23 mouse cellular contexts compared by ENCODE assay signal in genomic region chr10:43487441-43488010, GRCm38 (mm10). TPM values are rescaled to one million over a fixed set of nuclear protein-coding genes. Genes with fewer than 3 reads are reported as not detected.
DNase-seq lines count a peak whose midpoint lies in the region; ATAC-seq and TF ChIP-seq lines count a peak whose summit lies in the region.
"Had no signal": no experiment of that assay in that cellular context is flagged by ENCODE, and none has a peak within 500 bp of the region (broad histone marks: within the 10 kb centered on the region; RNA-seq: fewer than 3 reads in every experiment).

No protein-coding gene starts in this region.

- peak overlapping the region; percentile 18; the same call in 1 of the 2 replicates for H3K27ac ChIP-seq in heart, embryonic 10.5 days
- no peak overlapping the region for H3K27ac ChIP-seq in heart, embryonic 11.5 days (ENCODE audit: low read depth, low read length)
- peak overlapping the region; percentile 55; the same call in 1 of the 2 replicates for H3K27ac ChIP-seq in kidney, adult 2 months (ENCODE audit: insufficient read depth, low read depth, low read length)
- H3K27ac ChIP-seq in liver, embryonic 13.5 days, result no peak overlapping the region
- no peak overlapping the region for H3K27ac ChIP-seq in liver, embryonic 11.5 days (ENCODE audit: low read depth, low read length)
- H3K27ac ChIP-seq in liver, postnatal 0 days (ENCODE audit: low read depth), result peak overlapping the region; percentile 59
- H3K27ac ChIP-seq: left cerebral cortex, adult 2 months; midbrain, embryonic 15.5 days; stomach, postnatal 0 days had no signal

- no peaks in the 10 kb centered on the region for H3K27me3 ChIP-seq in heart, embryonic 10.5 days (ENCODE audit: insufficient read depth, poor library complexity, severe bottlenecking)
- H3K27me3 ChIP-seq in heart, embryonic 11.5 days (ENCODE audit: control insufficient read depth, insufficient read depth, low read length), result no peaks in the 10 kb centered on the region
- no peaks in the 10 kb centered on the region for H3K27me3 ChIP-seq in kidney, adult 2 months (replicated peaks; ENCODE audit: control insufficient read depth, insufficient read depth, low read length)
- no peaks in the 10 kb centered on the region for H3K27me3 ChIP-seq in liver, embryonic 13.5 days
- H3K27me3 ChIP-seq in liver, embryonic 11.5 days (replicated peaks; ENCODE audit: control insufficient read depth, insufficient read depth, low read length), result no peaks in the 10 kb centered on the region
- H3K27me3 ChIP-seq in liver, postnatal 0 days (ENCODE audit: insufficient read depth, low read length), result no peaks in the 10 kb centered on the region
- H3K27me3 ChIP-seq: megakaryocyte, embryonic 14.5 days; midbrain, embryonic 15.5 days had no signal

- H3K36me3 ChIP-seq in heart, embryonic 10.5 days, result no peaks in the 10 kb centered on the region
- H3K36me3 ChIP-seq in heart, embryonic 11.5 days (ENCODE audit: control insufficient read depth, insufficient read depth, low read length), result no peaks in the 10 kb centered on the region
- H3K36me3 ChIP-seq in kidney, adult 2 months (ENCODE audit: control insufficient read depth, insufficient read depth, low read length), result no peaks in the 10 kb centered on the region
- H3K36me3 ChIP-seq in liver, embryonic 13.5 days, result no peaks in the 10 kb centered on the region
- no peaks in the 10 kb centered on the region for H3K36me3 ChIP-seq in liver, embryonic 11.5 days (ENCODE audit: control insufficient read depth, insufficient read depth, low read length)
- H3K36me3 ChIP-seq in liver, postnatal 0 days (replicated peaks; ENCODE audit: insufficient read depth, low read length), result no peaks in the 10 kb centered on the region
- H3K36me3 ChIP-seq: midbrain, embryonic 15.5 days had no signal

- no peak overlapping the region for H3K4me3 ChIP-seq in heart, embryonic 10.5 days
- H3K4me3 ChIP-seq in heart, embryonic 11.5 days (ENCODE audit: low read depth, low read length), result no peak overlapping the region
- no peak overlapping the region for H3K4me3 ChIP-seq in kidney, adult 2 months (ENCODE audit: insufficient read depth, low read depth, low read length)
- no peak overlapping the region for H3K4me3 ChIP-seq in liver, embryonic 13.5 days (replicated peaks)
- no peak overlapping the region for H3K4me3 ChIP-seq in liver, embryonic 11.5 days (ENCODE audit: low read depth, low read length)
- no peak overlapping the region for H3K4me3 ChIP-seq in liver, postnatal 0 days (ENCODE audit: low read depth, low read length)
- H3K4me3 ChIP-seq: left cerebral cortex, adult 2 months; megakaryocyte, embryonic 14.5 days; midbrain, embryonic 15.5 days; myocyte had no signal

- no peak overlapping the region for H3K9ac ChIP-seq in heart, embryonic 11.5 days (ENCODE audit: low read depth, low read length)
- peak overlapping the region; percentile 6; the same call in 1 of the 2 replicates for H3K9ac ChIP-seq in liver, embryonic 13.5 days
- H3K9ac ChIP-seq in liver, embryonic 11.5 days (ENCODE audit: low read depth, low read length), result no peak overlapping the region
- H3K9ac ChIP-seq in liver, postnatal 0 days (replicated peaks), result no peak overlapping the region
- H3K9ac ChIP-seq: midbrain, embryonic 15.5 days had no signal

- no peaks in the 10 kb centered on the region for H3K9me3 ChIP-seq in heart, embryonic 10.5 days
- no peaks in the 10 kb centered on the region for H3K9me3 ChIP-seq in heart, embryonic 11.5 days (replicated peaks; ENCODE audit: control insufficient read depth, low read length)
- no peaks in the 10 kb centered on the region for H3K9me3 ChIP-seq in liver, embryonic 13.5 days (replicated peaks)
- H3K9me3 ChIP-seq in liver, embryonic 11.5 days (ENCODE audit: control insufficient read depth, low read length), result no peaks in the 10 kb centered on the region
- H3K9me3 ChIP-seq in liver, postnatal 0 days (ENCODE audit: low read length), result no peaks in the 10 kb centered on the region
- H3K9me3 ChIP-seq: megakaryocyte, embryonic 14.5 days; midbrain, embryonic 15.5 days had no signal

- no peak for DNase-seq in heart, embryonic 10.5 days (ENCODE audit: low spot score)
- DNase-seq in kidney, adult 2 months, result peak; percentile 69
- DNase-seq in kidney, postnatal 25 days, result no peak
- DNase-seq in liver, embryonic 13.5 days, result no peak
- DNase-seq in liver, embryonic 11.5 days (ENCODE audit: low spot score), result no peak
- no peak for DNase-seq in liver, postnatal 0 days
- DNase-seq in spleen, adult 12 weeks (ENCODE audit: low spot score), result no peak
- DNase-seq: adrenal gland, postnatal 25 days; cerebellum, adult 18-20 months; cerebellum, postnatal 25 days; embryo, embryonic 11 days; kidney, postnatal 4 days; layer of hippocampus, adult 9-11 months; lung, adult 2 months; right cerebral cortex, postnatal 25 days had no signal

- ATAC-seq in heart, embryonic 11.5 days (replicated peaks; ENCODE audit: insufficient number of reproducible peaks, low FRiP score, low TSS enrichment), result no peak
- ATAC-seq in liver, embryonic 13.5 days (ENCODE audit: low read depth), result no peak
- no peak for ATAC-seq in liver, embryonic 11.5 days (replicated peaks; ENCODE audit: low FRiP score)
- ATAC-seq in liver, postnatal 0 days, result no peak
- ATAC-seq: forebrain, embryonic 16.5 days; hindbrain, embryonic 16.5 days; midbrain, embryonic 15.5 days had no signal

- no peak for TF ChIP-seq CTCF in kidney, adult 2 months (conservative IDR thresholded peaks at IDR 0.05; ENCODE audit: insufficient read depth, insufficient read length, low read depth, low read length)
- no peak for TF ChIP-seq CTCF in liver, postnatal 0 days (IDR thresholded peaks at IDR 0.05; ENCODE audit: low read depth)

- no peak for TF ChIP-seq POLR2A in kidney, adult 2 months (IDR thresholded peaks at IDR 0.05; ENCODE audit: low read depth, low read length)

- TF ChIP-seq EP300 in liver, postnatal 0 days (IDR thresholded peaks at IDR 0.05; ENCODE audit: low read depth), result no peak

- H3K4me2 ChIP-seq in heart, embryonic 11.5 days, result no peak overlapping the region
- H3K4me2 ChIP-seq in liver, embryonic 13.5 days, result no peak overlapping the region
- H3K4me2 ChIP-seq in liver, embryonic 11.5 days, result no peak overlapping the region
- H3K4me2 ChIP-seq in liver, postnatal 0 days (ENCODE audit: low read depth, low read length), result no peak overlapping the region
- H3K4me2 ChIP-seq: midbrain, embryonic 15.5 days had no signal

- peaks cover 58% of the 10 kb centered on the region for H3K4me1 ChIP-seq in heart, embryonic 10.5 days
- peaks cover 42% of the 10 kb centered on the region for H3K4me1 ChIP-seq in heart, embryonic 11.5 days (ENCODE audit: control insufficient read depth, insufficient read depth, low read length)
- H3K4me1 ChIP-seq in kidney, adult 2 months (ENCODE audit: control insufficient read depth, insufficient read depth, low read length), result peaks cover 31% of the 10 kb centered on the region
- H3K4me1 ChIP-seq in liver, embryonic 13.5 days (replicated peaks), result peaks cover 55% of the 10 kb centered on the region
- peaks cover 31% of the 10 kb centered on the region for H3K4me1 ChIP-seq in liver, embryonic 11.5 days (replicated peaks; ENCODE audit: control insufficient read depth, insufficient read depth, low read length)
- H3K4me1 ChIP-seq in liver, postnatal 0 days (ENCODE audit: insufficient read depth), result peaks cover 26% of the 10 kb centered on the region

- WGBS in heart, embryonic 10.5 days, result 77% methylated on average over 3 of the region's 3 CpGs
- 72% methylated on average over 3 of the region's 3 CpGs for WGBS in heart, embryonic 11.5 days (ENCODE audit: insufficient replicate concordance)
- 44% methylated on average over 3 of the region's 3 CpGs for WGBS in kidney, adult 2 months
- WGBS in liver, embryonic 13.5 days (ENCODE audit: insufficient replicate concordance), result 78% methylated on average over 3 of the region's 3 CpGs
- WGBS in liver, embryonic 11.5 days, result 79% methylated on average over 3 of the region's 3 CpGs
- 55% methylated on average over 3 of the region's 3 CpGs for WGBS in liver, postnatal 0 days (ENCODE audit: insufficient replicate concordance)

RNA-seq across cellular contexts. Expression of gene Bend3, which starts 8.9 kb away (rescaled TPM):
- polyA plus RNA-seq in heart, embryonic 10.5 days (2016; fragmentation: Nextera tagmentation; extraction: Ambion mirVana), result 5.4 and 5.8 TPM in 2 replicates
- 3.9 and 4.1 TPM in 2 replicates for polyA plus RNA-seq in heart, embryonic 11.5 days (2014; fragmentation: Nextera tagmentation; extraction: Ambion mirVana)
- 3.8 TPM in 2 replicates for polyA plus RNA-seq in kidney, adult 2 months (2012; rRNA removed)
- polyA plus RNA-seq in liver, embryonic 13.5 days (2015; fragmentation: Nextera tagmentation; extraction: Ambion mirVana), result 1.2 and 1.4 TPM in 2 replicates
- 7.2 TPM in 2 replicates for polyA plus RNA-seq in liver, embryonic 11.5 days (2014; fragmentation: Nextera tagmentation; extraction: Ambion mirVana)
- 0.51 TPM in 2 replicates for polyA plus RNA-seq in liver, postnatal 0 days (2015; fragmentation: Nextera tagmentation; extraction: Ambion mirVana)

RNA-seq across cellular contexts. Expression of gene Gm9803, which starts 36.4 kb away (rescaled TPM):
- 15.2 and 15.9 TPM in 2 replicates for polyA plus RNA-seq in heart, embryonic 10.5 days (2016; fragmentation: Nextera tagmentation; extraction: Ambion mirVana)
- polyA plus RNA-seq in heart, embryonic 11.5 days (2014; fragmentation: Nextera tagmentation; extraction: Ambion mirVana), result 11.5 and 22.7 TPM in 2 replicates
- polyA plus RNA-seq in kidney, adult 2 months (2012; rRNA removed), result 74.5 and 91.3 TPM in 2 replicates
- polyA plus RNA-seq in liver, embryonic 13.5 days (2015; fragmentation: Nextera tagmentation; extraction: Ambion mirVana), result 8.8 and 12.9 TPM in 2 replicates
- polyA plus RNA-seq in liver, embryonic 11.5 days (2014; fragmentation: Nextera tagmentation; extraction: Ambion mirVana), result 10.3 and 11.6 TPM in 2 replicates
- polyA plus RNA-seq in liver, postnatal 0 days (2015; fragmentation: Nextera tagmentation; extraction: Ambion mirVana), result 7.8 and 8.7 TPM in 2 replicates

RNA-seq across cellular contexts. Expression of gene 1700021F05Rik, which starts 53.3 kb away (rescaled TPM):
- polyA plus RNA-seq in heart, embryonic 10.5 days (2016; fragmentation: Nextera tagmentation; extraction: Ambion mirVana), result 90.1 and 96.5 TPM in 2 replicates
- polyA plus RNA-seq in heart, embryonic 11.5 days (2014; fragmentation: Nextera tagmentation; extraction: Ambion mirVana), result 93.8 and 106 TPM in 2 replicates
- polyA plus RNA-seq in kidney, adult 2 months (2012; rRNA removed), result 13.3 and 19.6 TPM in 2 replicates
- 40.1 and 51.7 TPM in 2 replicates for polyA plus RNA-seq in liver, embryonic 13.5 days (2015; fragmentation: Nextera tagmentation; extraction: Ambion mirVana)
- 79.5 and 80.7 TPM in 2 replicates for polyA plus RNA-seq in liver, embryonic 11.5 days (2014; fragmentation: Nextera tagmentation; extraction: Ambion mirVana)
- 31.2 and 32.5 TPM in 2 replicates for polyA plus RNA-seq in liver, postnatal 0 days (2015; fragmentation: Nextera tagmentation; extraction: Ambion mirVana)

Comparison
In these comparisons a context has a peak if more than half of its experiments do, and no peak if none do; other contexts are left out.
1. H3K27ac ChIP-seq: peak in heart, embryonic 10.5 days (single experiment), kidney, adult 2 months (single experiment) and liver, postnatal 0 days (single experiment); none in heart, embryonic 11.5 days (single experiment), liver, embryonic 13.5 days (single experiment) and liver, embryonic 11.5 days (single experiment).